Mouse (Mus musculus): ENCODE data around the gene Prelid1. TPM values are rescaled to one million over a fixed set of nuclear protein-coding genes. Genes with fewer than 3 reads are reported as not detected.

Prelid1 gene
- total RNA-seq, 2 experiments from 2014 or later, result 147 to 149 TPM

Other genes starting within 250 kb of the Prelid1 start
- gene Uimc1, start 220.2 kb upstream of the Prelid1 start, total RNA-seq (2021), result 10 to 100 TPM; 25.3 to 26.1 TPM
- gene Zfp346, start 215.2 kb upstream of the Prelid1 start, total RNA-seq (2021), result 10 to 100 TPM; 39.0 to 42.2 TPM
- not detected for gene Gm17617, start 187.0 kb upstream of the Prelid1 start, total RNA-seq (2021)
- under 1 TPM; 0.12 to 0.41 TPM for gene Fgfr4, start 167.9 kb upstream of the Prelid1 start, total RNA-seq (2021)
- 100 to 1,000 TPM; 111 to 124 TPM for gene Nsd1, start 110.7 kb upstream of the Prelid1 start, total RNA-seq (2021)
- 10 to 100 TPM; 79.1 to 82.6 TPM for gene Rab24, start 1.4 kb downstream of the Prelid1 start, total RNA-seq (2021)
- 1 to 10 TPM in 1 of 2 experiments, under 1 TPM in 1; 0.79 to 1.2 TPM for gene Mxd3, start 9.3 kb downstream of the Prelid1 start, total RNA-seq (2021)
- gene Lman2, start 42.3 kb downstream of the Prelid1 start, total RNA-seq (2021), result 10 to 100 TPM; 65.9 to 66.8 TPM
- gene Rgs14, start 49.2 kb downstream of the Prelid1 start, total RNA-seq (2021), result 100 to 1,000 TPM; 103 to 112 TPM
- not detected for gene Slc34a1, start 77.7 kb downstream of the Prelid1 start, total RNA-seq (2021)
- gene Pfn3, start 94.7 kb downstream of the Prelid1 start, total RNA-seq (2021), result under 1 TPM in 1 of 2 experiments, not detected in 1; 0.68 TPM
- under 1 TPM; 0.32 to 0.36 TPM for gene F12, start 106.3 kb downstream of the Prelid1 start, total RNA-seq (2021)
- gene Grk6, start 124.6 kb downstream of the Prelid1 start, total RNA-seq (2021), result 10 to 100 TPM; 60.3 to 63.2 TPM
- gene Prr7, start 143.8 kb downstream of the Prelid1 start, total RNA-seq (2021), result 10 to 100 TPM; 75.6 to 79.2 TPM
- gene Dbn1, start 167.6 kb downstream of the Prelid1 start, total RNA-seq (2021), result 100 to 1,000 TPM; 359 to 362 TPM
- 10 to 100 TPM; 93.2 to 99.5 TPM for gene Pdlim7, start 193.2 kb downstream of the Prelid1 start, total RNA-seq (2021)
- 10 to 100 TPM; 14.5 to 16.4 TPM for gene Dok3, start 208.8 kb downstream of the Prelid1 start, total RNA-seq (2021)
- gene Ddx41, start 216.2 kb downstream of the Prelid1 start, total RNA-seq (2021), result 10 to 100 TPM; 56.0 to 56.2 TPM

Measured in layer of hippocampus, adult 18-20 months (tissue).